Mouse (Mus musculus): Measurements from ENCODE around the gene Glipr1l3. TPM values are rescaled to one million over a fixed set of nuclear protein-coding genes. Genes with fewer than 3 reads are reported as not detected.

Glipr1l3 gene
- polyA plus RNA-seq (2012; ENCODE audit: low replicate concordance) = not detected in 2 replicates

DNA sequence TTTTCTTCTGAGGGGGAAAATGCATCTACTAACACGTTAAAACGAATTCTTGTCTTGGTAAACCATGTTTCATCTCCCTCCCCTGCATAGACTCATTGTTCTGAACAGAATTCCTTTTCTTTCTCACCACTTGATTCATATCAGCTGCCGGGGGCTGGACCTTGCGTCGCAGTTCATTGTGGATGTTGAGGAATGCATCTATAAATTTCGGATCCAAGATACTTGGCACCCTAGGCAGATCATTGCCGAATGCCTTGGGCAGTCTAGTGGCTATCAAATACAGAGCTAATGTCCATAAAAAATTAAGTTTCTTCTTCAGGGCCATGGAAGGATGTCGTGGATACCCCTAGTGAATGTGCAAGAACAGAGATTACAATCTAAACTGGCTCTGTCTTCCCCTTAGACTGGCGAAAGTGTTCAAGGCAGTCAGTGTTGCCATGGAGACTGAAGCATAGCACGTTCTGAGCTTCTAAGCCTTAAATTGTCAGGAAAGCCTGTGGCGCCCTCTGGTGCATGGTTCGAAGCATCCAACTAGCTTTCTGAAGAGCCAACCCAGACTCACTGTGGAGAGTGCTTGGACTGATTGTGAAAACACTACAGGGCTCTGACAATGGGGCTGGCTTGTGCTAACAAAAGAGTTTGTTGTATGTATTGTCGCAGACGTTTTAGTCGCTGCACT is at the start of gene Glipr1l3:
Gene Glipr1l3 (minus strand): TSS at position 446 of the 679 bp plus-strand sequence.

DNA sequence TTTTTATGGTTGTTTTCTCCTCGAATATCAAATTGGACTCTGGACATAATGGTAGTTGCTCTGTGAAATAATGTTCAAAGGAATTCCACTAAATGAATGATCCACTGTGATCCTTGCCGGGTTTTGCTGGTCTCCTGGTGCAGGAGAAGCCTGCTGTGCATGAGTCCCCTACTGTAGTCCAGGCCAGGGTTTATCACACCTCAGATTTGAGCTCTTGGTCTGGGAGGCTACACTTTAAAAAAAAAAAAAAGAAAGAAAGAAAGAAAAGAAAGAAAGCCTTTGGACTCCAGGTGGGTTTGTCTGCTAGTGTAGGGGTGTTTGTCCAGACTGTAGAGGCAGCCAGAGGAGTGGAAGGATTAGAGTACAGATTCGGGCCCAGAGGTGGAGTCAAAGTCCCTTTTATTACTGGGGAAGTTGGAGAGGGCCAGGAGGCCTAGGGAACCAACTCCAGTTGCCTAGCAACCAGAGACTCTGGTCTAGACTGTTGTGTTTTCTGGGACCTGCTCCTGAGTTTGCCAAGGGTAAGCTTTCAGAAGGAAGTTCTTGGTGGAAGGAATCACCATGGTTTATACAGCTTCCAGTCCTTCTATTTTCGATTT is 3.1 kb upstream of the Glipr1l3 start, which contains the start of gene Caps2:
Gene Caps2 (plus strand): TSS at position 454 of the 599 bp plus-strand sequence.

Other genes with a start within 250 kb of the Glipr1l3 start
- 0.99 and 2.6 TPM in 2 replicates for gene Krr1, start 187.7 kb downstream of the Glipr1l3 start, polyA plus RNA-seq (2012; ENCODE audit: low replicate concordance)
- 5.2 and 8.5 TPM in 2 replicates for gene Glipr1, start 157.7 kb downstream of the Glipr1l3 start, polyA plus RNA-seq (2012; ENCODE audit: low replicate concordance)
- not detected in 2 replicates for gene Glipr1l1, start 100.1 kb downstream of the Glipr1l3 start, polyA plus RNA-seq (2012; ENCODE audit: low replicate concordance)
- gene Glipr1l2, start 77.0 kb downstream of the Glipr1l3 start, polyA plus RNA-seq (2012; ENCODE audit: low replicate concordance) = not detected in 2 replicates
- not detected in 2 replicates for gene Caps2, start 3.3 kb upstream of the Glipr1l3 start, polyA plus RNA-seq (2012; ENCODE audit: low replicate concordance)
- gene Kcnc2, start 110.8 kb upstream of the Glipr1l3 start, polyA plus RNA-seq (2012; ENCODE audit: low replicate concordance) = 0.21 TPM in 1 of 2 replicates, not detected in the other

All from hematopoietic multipotent progenitor cell, adult 10-12 weeks (in vitro differentiated cells).